Mouse (Mus musculus) ovary, adult 18-20 months (tissue): ENCODE measurements around the gene Rbfox1.

Experiments used
- DNase-seq: peaks from one replicate; pipeline ENCODE4 v3.0.0; 2022; ENCODE audit warnings: low spot score, mixed read lengths

Rbfox1 gene

DNA sequence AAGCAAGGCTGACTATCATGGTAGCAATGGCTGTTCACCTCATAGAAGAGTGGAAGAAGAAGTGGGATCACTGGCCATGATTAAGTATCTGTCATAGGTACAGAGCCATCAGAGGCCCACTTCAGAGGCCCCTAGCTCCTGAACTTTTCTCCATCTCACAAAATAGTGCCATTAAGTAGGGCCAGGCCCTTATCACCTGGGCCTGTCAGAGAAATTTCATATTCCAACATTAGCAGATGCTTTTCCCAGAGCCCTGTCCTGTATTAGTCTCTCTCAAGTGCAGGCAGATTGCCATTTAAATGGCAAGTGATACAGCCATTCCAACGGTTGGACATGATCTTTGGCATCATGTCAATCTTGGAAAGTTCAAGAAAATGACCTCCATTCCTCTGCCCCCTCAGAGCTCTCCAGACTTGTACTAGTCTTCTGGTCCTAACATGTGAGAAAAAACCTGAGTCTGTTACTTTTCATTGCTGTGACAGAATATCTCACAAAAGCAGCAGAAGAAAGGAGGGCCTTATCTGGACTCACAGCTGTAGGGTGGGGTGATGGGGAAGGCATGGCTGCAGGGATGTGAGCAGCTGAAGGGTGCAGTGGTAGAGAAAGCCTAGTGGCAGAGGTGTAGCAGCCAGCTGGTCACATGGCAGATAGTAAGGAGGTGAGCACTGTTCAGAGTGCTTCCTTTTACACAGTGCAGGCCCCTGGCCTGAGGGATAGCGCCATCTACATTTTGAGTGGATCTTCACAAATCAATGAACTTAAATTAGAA is 210.6 kb downstream of the Rbfox1 start:
- no peak for DNase-seq

DNA sequence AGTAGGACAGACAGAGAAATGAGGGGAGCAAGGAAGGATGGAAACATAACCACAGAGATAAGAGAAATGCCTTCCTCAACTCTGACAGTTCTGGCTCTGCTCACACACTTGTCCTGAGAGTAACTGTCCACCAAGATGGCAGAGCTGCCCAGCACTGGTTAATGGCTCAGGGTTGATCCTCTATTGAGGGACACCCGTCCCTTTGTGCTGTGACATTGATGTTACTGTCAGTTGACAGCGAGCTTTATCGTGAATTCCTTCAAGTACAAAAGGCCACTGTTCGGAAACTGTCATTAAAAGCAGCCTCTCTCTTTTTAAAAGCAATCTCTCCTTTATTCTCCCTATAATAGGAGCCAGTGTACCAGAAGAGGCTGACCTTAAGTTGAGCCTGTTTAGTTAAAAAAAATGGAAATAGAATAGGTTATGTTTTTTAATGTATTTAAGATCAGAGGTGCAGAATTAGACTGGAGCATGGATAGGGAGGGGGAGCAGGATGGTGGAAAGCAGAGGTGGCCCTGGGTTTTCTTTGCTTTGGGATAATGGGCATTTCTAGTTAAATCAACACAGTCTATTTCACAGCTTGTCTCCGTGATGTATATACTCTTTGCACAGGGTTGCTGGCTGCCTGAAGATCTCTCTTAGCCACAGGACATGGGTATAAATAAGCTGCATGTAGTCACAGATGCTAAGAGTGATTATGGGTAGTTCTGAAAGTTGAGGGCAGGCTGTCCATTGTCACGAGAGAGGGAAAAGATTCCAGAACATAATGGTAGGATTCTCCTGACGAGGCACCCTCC is 212.3 kb downstream of the Rbfox1 start:
- no peak for DNase-seq

- no peak for DNase-seq
Measured at GRCm38 (mm10) chr16:6098116-6098515, 213.0 kb downstream of the Rbfox1 start.

DNA sequence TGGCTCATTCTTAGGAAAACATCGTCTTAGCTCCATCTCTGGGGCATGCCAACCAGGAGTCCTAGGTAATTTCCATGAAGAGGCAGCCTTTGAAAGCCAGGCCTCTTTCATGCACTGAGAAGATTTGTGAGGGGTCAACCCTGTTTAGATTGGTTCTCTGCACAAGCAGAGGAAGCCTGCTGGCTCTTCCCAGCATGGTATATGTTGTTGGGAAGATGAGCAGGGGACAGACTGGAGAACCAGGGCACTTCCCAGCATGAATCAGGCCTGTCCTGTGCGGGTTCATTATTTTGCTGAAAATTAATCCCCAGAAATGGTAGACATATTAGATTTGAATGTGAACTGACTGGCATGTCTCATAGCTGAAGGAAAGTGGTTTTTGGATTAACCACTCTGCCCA is 214.4 kb downstream of the Rbfox1 start:
- DNase-seq: no peak

DNA sequence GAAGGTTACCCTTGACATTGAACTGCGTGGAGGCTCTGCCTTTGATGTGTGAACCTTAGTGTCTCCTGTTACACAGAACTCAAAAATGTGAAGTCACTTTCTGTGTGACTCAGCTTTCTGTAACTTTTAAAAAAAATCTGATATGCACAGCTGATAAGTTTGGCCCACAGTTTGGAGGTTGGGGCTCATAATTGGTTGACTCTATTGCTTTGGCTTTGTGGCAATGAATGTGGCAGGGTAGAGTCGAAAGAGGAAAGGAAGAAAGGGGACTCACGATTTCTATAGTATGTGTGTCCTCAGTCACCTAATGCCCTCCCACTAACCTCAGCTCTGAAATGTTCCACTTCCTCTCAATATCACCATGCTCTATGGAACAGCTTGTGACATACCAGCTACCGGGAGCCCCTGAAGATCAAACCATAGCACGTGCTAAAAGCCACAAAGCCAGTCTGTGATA is 215.3 kb downstream of the Rbfox1 start:
- DNase-seq: no peak

DNA sequence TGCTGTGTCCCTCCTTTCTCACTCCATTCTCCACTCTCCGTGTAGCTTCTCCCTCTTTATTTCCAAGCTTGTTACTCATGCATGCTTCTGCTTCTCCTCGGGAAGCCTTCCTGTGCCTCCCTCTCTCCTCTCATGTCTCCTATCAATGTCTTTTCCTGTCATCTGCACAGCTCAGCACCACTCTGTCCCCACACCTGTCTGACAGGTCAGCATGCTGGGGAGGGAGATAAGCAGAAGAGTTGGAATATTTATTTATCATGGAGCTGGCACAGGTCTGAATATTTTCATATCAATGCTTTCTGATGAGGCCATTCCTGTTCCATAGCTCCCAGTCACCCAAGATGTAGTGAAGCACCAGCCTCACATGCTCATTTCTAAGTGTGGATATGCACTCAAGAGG is 218.6 kb downstream of the Rbfox1 start:
- no peak for DNase-seq

GRCm38 (mm10) chr16:6110121-6110520 is 225.0 kb downstream of the Rbfox1 start:
- DNase-seq: no peak

- no peak for DNase-seq
Measured at GRCm38 (mm10) chr16:6113836-6114475, 228.8 kb downstream of the Rbfox1 start.

DNA sequence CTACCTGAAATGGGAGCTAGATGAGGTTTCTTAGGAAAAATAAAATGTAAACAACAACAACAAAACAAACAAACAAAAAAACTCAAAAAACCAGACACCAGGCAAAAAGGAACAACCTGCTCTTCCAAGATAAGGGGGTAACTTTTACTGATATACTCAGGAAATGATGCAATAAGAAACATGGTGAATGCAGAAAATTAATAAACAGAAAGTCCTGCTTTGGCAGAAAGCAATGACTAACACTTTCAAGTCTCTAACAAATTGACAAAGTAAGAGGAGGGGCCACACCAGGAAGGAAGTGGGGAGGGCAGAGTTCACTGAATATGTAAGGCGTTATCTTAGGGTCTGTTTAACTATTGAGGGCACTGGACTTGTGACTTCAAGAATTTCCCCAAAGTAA is 234.3 kb downstream of the Rbfox1 start:
- no peak for DNase-seq

- DNase-seq: no peak
Measured at GRCm38 (mm10) chr16:6121232-6121631, 236.1 kb downstream of the Rbfox1 start.

GRCm38 (mm10) chr16:6122859-6123258 is 237.7 kb downstream of the Rbfox1 start:
- DNase-seq: no peak

GRCm38 (mm10) chr16:6128314-6128713 is 243.2 kb downstream of the Rbfox1 start:
- no peak for DNase-seq

GRCm38 (mm10) chr16:6135016-6135415 is 249.9 kb downstream of the Rbfox1 start:
- no peak for DNase-seq

GRCm38 (mm10) chr16:6139432-6139831 is 254.3 kb downstream of the Rbfox1 start:
- DNase-seq: no peak

GRCm38 (mm10) chr16:6147957-6148356 is 262.8 kb downstream of the Rbfox1 start:
- no peak for DNase-seq

- no peak for DNase-seq
Measured at GRCm38 (mm10) chr16:6149345-6149744, 264.2 kb downstream of the Rbfox1 start.

DNA sequence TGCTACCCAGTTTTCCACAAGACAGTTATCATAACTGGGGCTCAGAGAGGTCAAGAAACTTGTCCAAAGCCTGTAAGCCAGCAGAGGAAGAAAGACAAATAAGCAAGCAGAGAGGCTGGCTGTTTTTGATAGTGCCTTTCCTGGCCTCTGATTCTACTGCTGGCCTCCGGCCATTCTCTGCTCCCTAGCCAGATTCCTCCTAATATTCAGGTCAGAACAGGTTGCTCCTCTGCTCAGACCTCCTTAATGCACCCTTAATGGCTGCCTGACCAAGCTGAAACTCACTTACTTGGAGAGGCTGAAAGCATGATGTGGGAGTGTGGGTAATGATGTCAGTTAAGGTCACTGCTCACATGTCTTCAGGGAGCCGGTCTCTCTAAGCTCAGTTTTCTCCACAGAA is 270.4 kb downstream of the Rbfox1 start:
- no peak for DNase-seq

GRCm38 (mm10) chr16:6164476-6164875 is 279.3 kb downstream of the Rbfox1 start:
- no peak for DNase-seq

- DNase-seq: no peak
Measured at GRCm38 (mm10) chr16:6169346-6169745, 284.2 kb downstream of the Rbfox1 start.

DNA sequence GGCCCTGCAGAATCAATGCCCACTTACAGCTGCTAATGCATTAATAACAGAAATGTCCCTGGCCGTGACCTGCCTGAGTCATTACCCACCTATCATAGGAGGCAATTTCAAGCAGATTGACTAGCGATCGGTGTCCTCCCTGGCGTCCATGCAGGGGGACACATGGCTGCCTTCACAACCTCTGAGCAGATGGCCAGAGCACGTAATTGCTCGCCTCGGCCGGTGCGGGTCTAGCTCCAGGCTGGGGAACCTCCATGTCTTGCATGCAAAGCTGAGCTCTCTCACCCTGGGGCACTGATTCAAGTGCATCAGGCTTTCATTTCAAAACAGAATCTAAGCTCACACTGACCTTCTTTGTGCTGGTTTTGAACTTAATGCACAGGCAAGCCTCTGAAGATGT is 295.7 kb downstream of the Rbfox1 start:
- no peak for DNase-seq

DNA sequence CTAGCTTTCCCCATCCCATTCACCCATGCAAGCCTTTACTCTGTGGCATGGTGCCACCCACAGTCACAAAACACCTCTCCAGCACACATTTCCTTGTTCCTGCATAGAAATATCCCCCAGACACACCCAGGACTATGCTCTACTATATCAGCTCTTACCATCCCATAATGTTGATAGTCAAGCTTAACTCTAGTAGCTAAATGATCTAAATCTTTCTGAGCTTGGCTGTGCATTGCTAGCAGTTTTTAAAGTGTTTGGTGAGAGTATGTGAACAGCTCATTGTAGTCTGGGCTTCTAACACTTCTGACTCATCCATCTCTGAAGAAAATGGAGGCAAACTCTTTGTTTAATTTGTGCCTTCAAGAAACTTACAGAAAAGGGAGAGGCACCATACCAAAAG is 297.2 kb downstream of the Rbfox1 start:
- no peak for DNase-seq

GRCm38 (mm10) chr16:6192358-6192757 is 307.2 kb downstream of the Rbfox1 start:
- DNase-seq: no peak

- no peak for DNase-seq
Measured at GRCm38 (mm10) chr16:6206431-6206830, 321.3 kb downstream of the Rbfox1 start.
